9 mouse cellular contexts compared by ENCODE assay signal in the genomic region with DNA sequence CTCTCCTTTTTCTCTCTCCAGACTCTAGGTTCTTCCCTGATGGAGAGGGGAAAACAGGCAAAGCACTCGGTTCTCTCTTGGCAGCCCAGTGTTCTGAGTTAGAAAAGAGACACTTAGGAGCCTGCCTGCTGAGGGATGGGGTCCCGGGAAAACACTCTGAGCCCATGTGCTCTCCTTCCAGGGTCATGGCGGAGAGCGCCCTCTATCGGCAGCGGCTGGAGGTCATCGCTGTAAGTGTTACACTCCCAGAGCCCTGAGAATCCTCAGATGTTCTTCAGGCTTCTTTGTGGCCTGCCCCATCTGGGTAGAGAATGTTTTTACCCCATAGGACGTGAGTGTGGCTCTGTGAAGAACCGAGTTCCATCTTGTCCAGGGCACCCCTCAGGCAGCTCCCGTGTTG. TPM values are rescaled to one million over a fixed set of nuclear protein-coding genes. Genes with fewer than 3 reads are reported as not detected.
A peak's percentile ranks its signal among the peaks of the same experiment; 100 is the strongest.
DNase-seq lines count a peak whose midpoint lies in the region; ATAC-seq lines count a peak whose summit lies in the region.
"Had no signal": no experiment of that assay in that cellular context is flagged by ENCODE, and none has a peak within 500 bp of the region (broad histone marks: within the 10 kb centered on the region; RNA-seq: fewer than 3 reads in every experiment).

No protein-coding gene starts in this region.

- DNase-seq in CD4-positive, CD25-positive, alpha-beta regulatory T cell, adult 2 months (ENCODE audit: low read depth, low spot score): peak; percentile 79
- DNase-seq in layer of hippocampus, postnatal 10 days (ENCODE audit: low spot score in 2 of 2): peak; percentile 63 to 65
- no peak for DNase-seq in layer of hippocampus, adult 8-10 months (ENCODE audit: low spot score in 2 of 2)
- DNase-seq in ZHBTc4 (ENCODE audit: low read depth, low spot score): peak; percentile 90
- peak; percentile 59 for DNase-seq in kidney, adult 11 months
- peak; percentile 76 for DNase-seq in mesoderm, embryonic 11.5 days (ENCODE audit: low read depth, low spot score)
- DNase-seq in frontal cortex, postnatal 36 days (ENCODE audit: low spot score in 2 of 2): no peak

- no peak for ATAC-seq in CD4-positive, CD25-positive, alpha-beta regulatory T cell, adult 4 months

RNA-seq across cellular contexts. Expression of a gene that starts 2.9 kb away (rescaled TPM):
- 1 to 10 TPM; 2.0 to 2.9 TPM for polyA plus RNA-seq in CD4-positive, CD25-positive, alpha-beta regulatory T cell, adult 4 months (2017; shearing (Covaris generic))
- 10 to 100 TPM; 11.2 to 13.5 TPM for total RNA-seq in layer of hippocampus, postnatal 10 days (2021)
- 1 to 10 TPM; 3.3 to 5.0 (median 4.2) TPM for total RNA-seq in layer of hippocampus, adult 8-10 months (2022)

RNA-seq across cellular contexts. Expression of a gene that starts 12.2 kb away (rescaled TPM):
- not detected for polyA plus RNA-seq in CD4-positive, CD25-positive, alpha-beta regulatory T cell, adult 4 months (2017; shearing (Covaris generic))
- not detected for total RNA-seq in layer of hippocampus, postnatal 10 days (2021)
- total RNA-seq in layer of hippocampus, adult 8-10 months (2022): 1 to 10 TPM; 1.0 to 2.3 (median 1.5) TPM

RNA-seq across cellular contexts. Expression of a gene that starts 18.2 kb away (rescaled TPM):
- polyA plus RNA-seq in CD4-positive, CD25-positive, alpha-beta regulatory T cell, adult 4 months (2017; shearing (Covaris generic)): 100 to 1,000 TPM; 261 to 389 TPM
- total RNA-seq in layer of hippocampus, postnatal 10 days (2021): 1 to 10 TPM; 1.4 to 1.7 TPM
- 1 to 10 TPM; 1.5 to 2.7 (median 1.8) TPM for total RNA-seq in layer of hippocampus, adult 8-10 months (2022)

RNA-seq across cellular contexts. Expression of a gene that starts 20.6 kb away (rescaled TPM):
- 10 to 100 TPM; 45.1 to 59.1 TPM for polyA plus RNA-seq in CD4-positive, CD25-positive, alpha-beta regulatory T cell, adult 4 months (2017; shearing (Covaris generic))
- not detected for total RNA-seq in layer of hippocampus, postnatal 10 days (2021)
- not detected for total RNA-seq in layer of hippocampus, adult 8-10 months (2022)
- total RNA-seq: gastrocnemius, postnatal 36 days had no signal

RNA-seq across cellular contexts. Expression of a gene that starts 22.9 kb away (rescaled TPM):
- not detected for polyA plus RNA-seq in CD4-positive, CD25-positive, alpha-beta regulatory T cell, adult 4 months (2017; shearing (Covaris generic))
- total RNA-seq in layer of hippocampus, postnatal 10 days (2021): under 1 TPM; 0.49 to 0.66 TPM
- total RNA-seq in layer of hippocampus, adult 8-10 months (2022): under 1 TPM in 1 of 4 experiments, not detected in 3; 0.39 TPM

Comparison
In these comparisons a context has a peak if more than half of its experiments do, and no peak if none do; other contexts are left out.
1. DNase-seq: peak in CD4-positive, CD25-positive, alpha-beta regulatory T cell, adult 2 months (single experiment), layer of hippocampus, postnatal 10 days (2 of 2), ZHBTc4 (single experiment), kidney, adult 11 months (single experiment) and mesoderm, embryonic 11.5 days (single experiment); none in layer of hippocampus, adult 8-10 months (0 of 2) and frontal cortex, postnatal 36 days (0 of 2).